Mouse (Mus musculus): ENCODE measurements around the gene Cntnap1. TPM values are rescaled to one million over a fixed set of nuclear protein-coding genes. Genes with fewer than 3 reads are reported as not detected.

Gene Cntnap1
- polyA plus RNA-seq, 1 experiment from 2014 or later, result 0.36 TPM

- Histone ChIP-seq H3K4me1 (peaks cover 25% of the 10 kb centered on the region), H3K4me3 (no peak overlapping the region), H3K27me3 (peaks cover 19% of the 10 kb centered on the region; the same call in 1 of the 2 replicates), H3K4me2 (peak overlapping the region; percentile 22), H3K27ac (peak overlapping the region; percentile 20; the same call in 1 of the 2 replicates), H3K9ac (no peak overlapping the region), H3K36me3 (ENCODE audit: poor library complexity, severe bottlenecking) (no peaks in the 10 kb centered on the region), H3K9me3 (replicated peaks) (no peaks in the 10 kb centered on the region)
- no peak for ATAC-seq
- WGBS, result 13% methylated on average over 18 of the region's 18 CpGs
These were observed 60.9 kb downstream of the Cntnap1 start for GRCm38 (mm10) chr11:101230991-101231871.

GRCm38 (mm10) chr11:101232010-101232839 lies 61.9 kb downstream of the Cntnap1 start:
- Histone ChIP-seq H3K4me3 (no peak overlapping the region), H3K36me3 (ENCODE audit: poor library complexity, severe bottlenecking) (no peaks in the 10 kb centered on the region), H3K4me1 (peaks cover 25% of the 10 kb centered on the region), H3K27ac (no peak overlapping the region), H3K9me3 (replicated peaks) (no peaks in the 10 kb centered on the region), H3K9ac (no peak overlapping the region), H3K27me3 (peaks cover 18% of the 10 kb centered on the region; the same call in 1 of the 2 replicates), H3K4me2 (no peak overlapping the region)
- ATAC-seq, result no peak
- 63% methylated on average over 6 of the region's 6 CpGs for WGBS

- Histone ChIP-seq H3K27ac (no peak overlapping the region), H3K36me3 (ENCODE audit: poor library complexity, severe bottlenecking) (no peaks in the 10 kb centered on the region), H3K4me1 (peaks cover 25% of the 10 kb centered on the region), H3K4me3 (no peak overlapping the region), H3K9me3 (replicated peaks) (no peaks in the 10 kb centered on the region), H3K27me3 (peaks cover 14% of the 10 kb centered on the region; the same call in 1 of the 2 replicates), H3K4me2 (no peak overlapping the region), H3K9ac (no peak overlapping the region)
- ATAC-seq, result no peak
- WGBS, result 97% methylated on average over 1 of the region's 1 CpGs
These were observed 62.9 kb downstream of the Cntnap1 start for GRCm38 (mm10) chr11:101233240-101233639.

GRCm38 (mm10) chr11:101234124-101234523 lies 63.8 kb downstream of the Cntnap1 start:
- Histone ChIP-seq H3K36me3 (ENCODE audit: poor library complexity, severe bottlenecking) (no peaks in the 10 kb centered on the region), H3K4me2 (no peak overlapping the region), H3K9ac (no peak overlapping the region), H3K4me3 (no peak overlapping the region), H3K9me3 (replicated peaks) (no peaks in the 10 kb centered on the region), H3K27ac (no peak overlapping the region), H3K27me3 (peaks cover 12% of the 10 kb centered on the region; the same call in 1 of the 2 replicates), H3K4me1 (peaks cover 25% of the 10 kb centered on the region)
- ATAC-seq, result no peak

GRCm38 (mm10) chr11:101235429-101235828 lies 65.1 kb downstream of the Cntnap1 start:
- Histone ChIP-seq H3K4me3 (no peak overlapping the region), H3K9me3 (replicated peaks) (no peaks in the 10 kb centered on the region), H3K9ac (no peak overlapping the region), H3K4me2 (no peak overlapping the region), H3K27me3 (0 out of 2 replicates have a peak, but pooled peaks cover 8% of the 10 kb centered on the region), H3K4me1 (peaks cover 12% of the 10 kb centered on the region), H3K27ac (no peak overlapping the region), H3K36me3 (ENCODE audit: poor library complexity, severe bottlenecking) (no peaks in the 10 kb centered on the region)
- no peak for ATAC-seq

- Histone ChIP-seq H3K4me3 (no peak overlapping the region), H3K27me3 (0 out of 2 replicates have a peak, but pooled peaks cover 4% of the 10 kb centered on the region), H3K4me1 (no peaks in the 10 kb centered on the region), H3K4me2 (no peak overlapping the region), H3K27ac (no peak overlapping the region), H3K36me3 (ENCODE audit: poor library complexity, severe bottlenecking) (no peaks in the 10 kb centered on the region), H3K9ac (no peak overlapping the region), H3K9me3 (replicated peaks) (no peaks in the 10 kb centered on the region)
- 95% methylated on average over 5 of the region's 5 CpGs for WGBS
- no peak for ATAC-seq
These were observed 66.5 kb downstream of the Cntnap1 start for GRCm38 (mm10) chr11:101236782-101237181.

- no peak overlapping the region for H3K9ac ChIP-seq
- H3K27me3 ChIP-seq, result 0 out of 2 replicates have a peak, but pooled peaks cover 6% of the 10 kb centered on the region
- ATAC-seq, result no peak
- no peak overlapping the region for H3K4me2 ChIP-seq
- H3K36me3 ChIP-seq (ENCODE audit: poor library complexity, severe bottlenecking), result no peaks in the 10 kb centered on the region
- no peaks in the 10 kb centered on the region for H3K9me3 ChIP-seq (replicated peaks)
- no peak overlapping the region for H3K27ac ChIP-seq
- no peaks in the 10 kb centered on the region for H3K4me1 ChIP-seq
- WGBS, result 54% methylated on average over 5 of the region's 5 CpGs
- no peak overlapping the region for H3K4me3 ChIP-seq
These were observed 67.8 kb downstream of the Cntnap1 start for GRCm38 (mm10) chr11:101238071-101238647.

Small RNAs within 50 kb of the gene (microRNA-seq; reads per million reads assigned to microRNA genes)
- gene Gm27626, result not detected

Other genes starting within 250 kb of the Cntnap1 start
- gene Stat3, start 231.0 kb upstream of the Cntnap1 start, polyA plus RNA-seq (2015; fragmentation: Nextera tagmentation; extraction: Ambion mirVana), result 24.6 and 29.1 TPM in 2 replicates
- gene Cavin1, start 199.6 kb upstream of the Cntnap1 start, polyA plus RNA-seq (2015; fragmentation: Nextera tagmentation; extraction: Ambion mirVana), result 19.5 and 23.4 TPM in 2 replicates
- gene Atp6v0a1, start 161.1 kb upstream of the Cntnap1 start, polyA plus RNA-seq (2015; fragmentation: Nextera tagmentation; extraction: Ambion mirVana), result 52.9 and 56.3 TPM in 2 replicates
- 4.8 and 6.5 TPM in 2 replicates for gene Naglu, start 100.5 kb upstream of the Cntnap1 start, polyA plus RNA-seq (2015; fragmentation: Nextera tagmentation; extraction: Ambion mirVana)
- gene Hsd17b1, start 92.1 kb upstream of the Cntnap1 start, polyA plus RNA-seq (2015; fragmentation: Nextera tagmentation; extraction: Ambion mirVana), result not detected in 2 replicates
- 45.8 and 48.2 TPM in 2 replicates for gene Coasy, start 88.0 kb upstream of the Cntnap1 start, polyA plus RNA-seq (2015; fragmentation: Nextera tagmentation; extraction: Ambion mirVana)
- 71.1 and 81.2 TPM in 2 replicates for gene Mlx, start 83.2 kb upstream of the Cntnap1 start, polyA plus RNA-seq (2015; fragmentation: Nextera tagmentation; extraction: Ambion mirVana)
- gene Psmc3ip, start 75.1 kb upstream of the Cntnap1 start, polyA plus RNA-seq (2015; fragmentation: Nextera tagmentation; extraction: Ambion mirVana), result 63.3 and 64.1 TPM in 2 replicates
- gene Retreg3, start 50.6 kb upstream of the Cntnap1 start, polyA plus RNA-seq (2015; fragmentation: Nextera tagmentation; extraction: Ambion mirVana), result 18.6 and 20.8 TPM in 2 replicates
- gene Tubg1, start 50.6 kb upstream of the Cntnap1 start, polyA plus RNA-seq (2015; fragmentation: Nextera tagmentation; extraction: Ambion mirVana), result 108 and 112 TPM in 2 replicates
- gene Tubg2, start 14.6 kb upstream of the Cntnap1 start, polyA plus RNA-seq (2015; fragmentation: Nextera tagmentation; extraction: Ambion mirVana), result 14.6 and 16.4 TPM in 2 replicates
- gene Plekhh3, start 828 bp downstream of the Cntnap1 start, polyA plus RNA-seq (2015; fragmentation: Nextera tagmentation; extraction: Ambion mirVana), result 4.5 and 6.4 TPM in 2 replicates
- gene Ccr10, start 4.9 kb downstream of the Cntnap1 start, polyA plus RNA-seq (2015; fragmentation: Nextera tagmentation; extraction: Ambion mirVana), result 0.10 TPM in 1 of 2 replicates, not detected in the other
- 12.1 and 13.8 TPM in 2 replicates for gene Ezh1, start 55.9 kb downstream of the Cntnap1 start, polyA plus RNA-seq (2015; fragmentation: Nextera tagmentation; extraction: Ambion mirVana)
- gene Ramp2, start 75.5 kb downstream of the Cntnap1 start, polyA plus RNA-seq (2015; fragmentation: Nextera tagmentation; extraction: Ambion mirVana), result 43.9 and 55.3 TPM in 2 replicates
- 92.6 and 109 TPM in 2 replicates for gene Vps25, start 83.2 kb downstream of the Cntnap1 start, polyA plus RNA-seq (2015; fragmentation: Nextera tagmentation; extraction: Ambion mirVana)
- gene Wnk4, start 90.0 kb downstream of the Cntnap1 start, polyA plus RNA-seq (2015; fragmentation: Nextera tagmentation; extraction: Ambion mirVana), result 4.4 and 4.5 TPM in 2 replicates
- 1.2 and 1.9 TPM in 2 replicates for gene Cntd1, start 108.5 kb downstream of the Cntnap1 start, polyA plus RNA-seq (2015; fragmentation: Nextera tagmentation; extraction: Ambion mirVana)
- gene Coa3, start 108.6 kb downstream of the Cntnap1 start, polyA plus RNA-seq (2015; fragmentation: Nextera tagmentation; extraction: Ambion mirVana), result 190 and 203 TPM in 2 replicates
- gene Becn1, start 131.8 kb downstream of the Cntnap1 start, polyA plus RNA-seq (2015; fragmentation: Nextera tagmentation; extraction: Ambion mirVana), result 164 and 175 TPM in 2 replicates
- gene Psme3, start 145.7 kb downstream of the Cntnap1 start, polyA plus RNA-seq (2015; fragmentation: Nextera tagmentation; extraction: Ambion mirVana), result 144 and 145 TPM in 2 replicates
- 1.7 and 2.2 TPM in 2 replicates for gene Aoc2, start 154.5 kb downstream of the Cntnap1 start, polyA plus RNA-seq (2015; fragmentation: Nextera tagmentation; extraction: Ambion mirVana)
- not detected in 2 replicates for gene Aoc3, start 160.1 kb downstream of the Cntnap1 start, polyA plus RNA-seq (2015; fragmentation: Nextera tagmentation; extraction: Ambion mirVana)
- not detected in 2 replicates for gene G6pc, start 197.0 kb downstream of the Cntnap1 start, polyA plus RNA-seq (2015; fragmentation: Nextera tagmentation; extraction: Ambion mirVana)
- gene Aarsd1, start 247.1 kb downstream of the Cntnap1 start, polyA plus RNA-seq (2015; fragmentation: Nextera tagmentation; extraction: Ambion mirVana), result 101 and 113 TPM in 2 replicates